Mouse (Mus musculus): ENCODE measurements around the gene Grb10. TPM values are rescaled to one million over a fixed set of nuclear protein-coding genes. Genes with fewer than 3 reads are reported as not detected.

The Grb10 gene
- polyA plus RNA-seq, 1 experiment from 2014 or later, result 142 TPM

GRCm38 (mm10) chr11:11891832-11892231, 146.7 kb downstream of the Grb10 start:
- Histone ChIP-seq H3K9me3 (replicated peaks; ENCODE audit: low read length) (no peaks in the 10 kb centered on the region), H3K27me3 (ENCODE audit: insufficient read depth, low read length) (no peaks in the 10 kb centered on the region), H3K4me1 (replicated peaks; ENCODE audit: insufficient read depth, low read length) (no peaks in the 10 kb centered on the region), H3K9ac (ENCODE audit: low read depth, low read length) (no peak overlapping the region), H3K27ac (no peak overlapping the region), H3K4me3 (replicated peaks; ENCODE audit: low read depth, low read length) (no peak overlapping the region), H3K36me3 (ENCODE audit: insufficient read depth, low read length) (no peaks in the 10 kb centered on the region), H3K4me2 (ENCODE audit: low read length) (no peak overlapping the region)
- DNase-seq (ENCODE audit: low spot score), result no peak
- no peak for TF ChIP-seq CTCF (IDR thresholded peaks at IDR 0.05; ENCODE audit: low read depth)
- ATAC-seq (replicated peaks; ENCODE audit: low FRiP score, low read depth), result no peak

DNA sequence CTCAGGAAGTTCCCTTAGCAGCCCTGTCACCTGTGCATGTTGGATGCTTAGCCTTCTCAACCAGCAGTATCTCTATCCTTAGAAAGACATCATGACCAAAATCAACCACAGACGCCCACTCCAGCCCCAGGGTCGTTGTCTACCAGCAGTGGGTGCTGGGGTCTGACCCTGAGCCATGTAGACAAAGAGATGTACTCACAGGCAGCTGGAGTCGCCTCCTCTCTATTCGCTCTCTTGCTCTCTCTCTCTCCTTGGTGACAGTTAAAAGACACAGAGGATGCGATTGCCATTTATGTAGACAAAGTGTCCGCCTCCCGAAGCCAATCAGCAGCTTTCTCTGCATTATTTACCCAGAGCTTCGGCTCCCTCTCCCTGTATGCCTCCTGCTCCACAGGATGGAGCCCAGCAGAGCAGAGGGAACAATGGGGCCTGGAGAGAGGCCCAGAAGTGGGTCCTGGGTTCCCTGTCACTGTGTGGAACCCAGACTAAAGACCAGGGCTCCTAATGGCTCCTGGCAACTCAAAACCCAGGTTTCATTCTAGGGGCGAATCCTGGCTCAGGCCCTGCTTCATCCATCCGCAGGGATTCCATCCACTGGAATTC, 148.2 kb downstream of the Grb10 start:
- DNase-seq (ENCODE audit: low spot score) (no peak), ATAC-seq (replicated peaks; ENCODE audit: low FRiP score, low read depth) (no peak)
- Histone ChIP-seq H3K36me3 (ENCODE audit: insufficient read depth, low read length) (no peaks in the 10 kb centered on the region), H3K9ac (ENCODE audit: low read depth, low read length) (no peak overlapping the region), H3K4me1 (replicated peaks; ENCODE audit: insufficient read depth, low read length) (no peaks in the 10 kb centered on the region), H3K9me3 (replicated peaks; ENCODE audit: low read length) (no peaks in the 10 kb centered on the region), H3K27ac (no peak overlapping the region), H3K4me2 (ENCODE audit: low read length) (no peak overlapping the region), H3K4me3 (replicated peaks; ENCODE audit: low read depth, low read length) (no peak overlapping the region), H3K27me3 (ENCODE audit: insufficient read depth, low read length) (no peaks in the 10 kb centered on the region)
- TF ChIP-seq CTCF (IDR thresholded peaks at IDR 0.05; ENCODE audit: low read depth), result no peak
- WGBS, result 78% methylated on average over 10 of the region's 10 CpGs

GRCm38 (mm10) chr11:11888727-11889126, 149.8 kb downstream of the Grb10 start:
- WGBS, result 72% methylated on average over 3 of the region's 3 CpGs
- no peaks in the 10 kb centered on the region for H3K4me1 ChIP-seq (replicated peaks; ENCODE audit: insufficient read depth, low read length)
- H3K36me3 ChIP-seq (ENCODE audit: insufficient read depth, low read length), result no peaks in the 10 kb centered on the region
- no peak for ATAC-seq (replicated peaks; ENCODE audit: low FRiP score, low read depth)
- H3K9me3 ChIP-seq (replicated peaks; ENCODE audit: low read length), result no peaks in the 10 kb centered on the region
- no peak overlapping the region for H3K4me3 ChIP-seq (replicated peaks; ENCODE audit: low read depth, low read length)
- no peak overlapping the region for H3K9ac ChIP-seq (ENCODE audit: low read depth, low read length)
- DNase-seq (ENCODE audit: low spot score), result no peak
- no peak overlapping the region for H3K4me2 ChIP-seq (ENCODE audit: low read length)
- H3K27ac ChIP-seq, result no peak overlapping the region
- no peak for TF ChIP-seq CTCF (IDR thresholded peaks at IDR 0.05; ENCODE audit: low read depth)
- H3K27me3 ChIP-seq (ENCODE audit: insufficient read depth, low read length), result no peaks in the 10 kb centered on the region

DNA sequence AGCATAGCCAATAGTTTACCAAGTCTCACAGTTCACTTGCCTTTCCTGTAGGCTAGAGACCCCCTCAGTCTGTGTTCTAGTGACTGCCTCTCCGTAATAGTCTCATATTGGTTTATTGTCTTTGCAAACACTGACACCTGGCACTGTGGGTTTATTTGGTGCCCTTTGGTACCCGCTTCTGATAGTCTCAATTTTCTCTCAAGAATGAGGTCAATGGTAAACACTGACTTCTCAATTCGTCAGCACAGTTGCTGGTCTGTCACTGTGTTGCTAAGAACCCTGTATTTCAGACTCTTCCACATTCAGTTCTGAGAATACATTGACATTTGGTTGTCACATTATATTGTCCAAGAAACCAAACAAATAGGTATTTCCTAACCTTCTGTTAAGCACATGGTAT, 150.4 kb downstream of the Grb10 start:
- DNase-seq (ENCODE audit: low spot score) (no peak), ATAC-seq (replicated peaks; ENCODE audit: low FRiP score, low read depth) (no peak)
- Histone ChIP-seq H3K4me2 (ENCODE audit: low read length) (no peak overlapping the region), H3K4me1 (replicated peaks; ENCODE audit: insufficient read depth, low read length) (no peaks in the 10 kb centered on the region), H3K4me3 (replicated peaks; ENCODE audit: low read depth, low read length) (no peak overlapping the region), H3K27ac (no peak overlapping the region), H3K9ac (ENCODE audit: low read depth, low read length) (no peak overlapping the region), H3K9me3 (replicated peaks; ENCODE audit: low read length) (no peaks in the 10 kb centered on the region), H3K36me3 (ENCODE audit: insufficient read depth, low read length) (no peaks in the 10 kb centered on the region), H3K27me3 (ENCODE audit: insufficient read depth, low read length) (no peaks in the 10 kb centered on the region)
- 73% methylated on average over 3 of the region's 3 CpGs for WGBS
- no peak for TF ChIP-seq CTCF (IDR thresholded peaks at IDR 0.05; ENCODE audit: low read depth)

- no peak overlapping the region for H3K4me2 ChIP-seq (ENCODE audit: low read length)
- H3K27me3 ChIP-seq (ENCODE audit: insufficient read depth, low read length), result no peaks in the 10 kb centered on the region
- no peak overlapping the region for H3K9ac ChIP-seq (ENCODE audit: low read depth, low read length)
- no peaks in the 10 kb centered on the region for H3K9me3 ChIP-seq (replicated peaks; ENCODE audit: low read length)
- no peak for TF ChIP-seq CTCF (IDR thresholded peaks at IDR 0.05; ENCODE audit: low read depth)
- ATAC-seq (replicated peaks; ENCODE audit: low FRiP score, low read depth), result no peak
- H3K4me1 ChIP-seq (replicated peaks; ENCODE audit: insufficient read depth, low read length), result no peaks in the 10 kb centered on the region
- no peak overlapping the region for H3K27ac ChIP-seq
- H3K36me3 ChIP-seq (ENCODE audit: insufficient read depth, low read length), result no peaks in the 10 kb centered on the region
- no peak overlapping the region for H3K4me3 ChIP-seq (replicated peaks; ENCODE audit: low read depth, low read length)
- DNase-seq (ENCODE audit: low spot score), result no peak
- 48% methylated on average over 4 of the region's 4 CpGs for WGBS
Measured at GRCm38 (mm10) chr11:11886403-11886998, 152.0 kb downstream of the Grb10 start.

- H3K27ac ChIP-seq, result no peak overlapping the region
Measured at GRCm38 (mm10) chr11:11885921-11886320, 152.6 kb downstream of the Grb10 start.

GRCm38 (mm10) chr11:11885246-11885643, 153.2 kb downstream of the Grb10 start:
- 82% methylated on average over 4 of the region's 4 CpGs for WGBS

More at GRCm38 (mm10) chr11:11885921-11886320, 152.6 kb downstream of the Grb10 start:
- DNase-seq (ENCODE audit: low spot score) (no peak), ATAC-seq (replicated peaks; ENCODE audit: low FRiP score, low read depth) (no peak)
- H3K4me3 ChIP-seq (replicated peaks; ENCODE audit: low read depth, low read length), result no peak overlapping the region
- no peak overlapping the region for H3K9ac ChIP-seq (ENCODE audit: low read depth, low read length)
- H3K36me3 ChIP-seq (ENCODE audit: insufficient read depth, low read length), result no peaks in the 10 kb centered on the region
- no peak for TF ChIP-seq CTCF (IDR thresholded peaks at IDR 0.05; ENCODE audit: low read depth)
- H3K27me3 ChIP-seq (ENCODE audit: insufficient read depth, low read length), result no peaks in the 10 kb centered on the region
- H3K4me2 ChIP-seq (ENCODE audit: low read length), result no peak overlapping the region
- 17% methylated on average over 3 of the region's 3 CpGs for WGBS
- H3K4me1 ChIP-seq (replicated peaks; ENCODE audit: insufficient read depth, low read length), result no peaks in the 10 kb centered on the region
- no peaks in the 10 kb centered on the region for H3K9me3 ChIP-seq (replicated peaks; ENCODE audit: low read length)

More at GRCm38 (mm10) chr11:11885246-11885643, 153.2 kb downstream of the Grb10 start:
- Histone ChIP-seq H3K9ac (ENCODE audit: low read depth, low read length) (no peak overlapping the region), H3K9me3 (replicated peaks; ENCODE audit: low read length) (no peaks in the 10 kb centered on the region), H3K27me3 (ENCODE audit: insufficient read depth, low read length) (no peaks in the 10 kb centered on the region), H3K4me3 (replicated peaks; ENCODE audit: low read depth, low read length) (no peak overlapping the region), H3K4me1 (replicated peaks; ENCODE audit: insufficient read depth, low read length) (no peaks in the 10 kb centered on the region), H3K27ac (no peak overlapping the region), H3K4me2 (ENCODE audit: low read length) (no peak overlapping the region), H3K36me3 (ENCODE audit: insufficient read depth, low read length) (no peaks in the 10 kb centered on the region)
- DNase-seq (ENCODE audit: low spot score), result no peak
- no peak for ATAC-seq (replicated peaks; ENCODE audit: low FRiP score, low read depth)
- TF ChIP-seq CTCF (IDR thresholded peaks at IDR 0.05; ENCODE audit: low read depth), result no peak
